Mouse (Mus musculus): ENCODE results near the gene Fam43a. TPM values are rescaled to one million over a fixed set of nuclear protein-coding genes. Genes with fewer than 3 reads are reported as not detected.

Gene Fam43a
- total RNA-seq, 2 experiments from 2014 or later: 11.8 to 14.2 TPM

GRCm38 (mm10) chr16:30616281-30616680, 16.8 kb downstream of the Fam43a start:
- intact Hi-C loops (cut with DNase I): loop anchor here (5.0 kb wide), 1 partner anchor 266 kb away; no protein-coding TSS in a partner anchor
- no peak for DNase-seq (ENCODE audit: low spot score in 2 of 2)

GRCm38 (mm10) chr16:30623645-30624044, 24.1 kb downstream of the Fam43a start:
- DNase-seq (ENCODE audit: low spot score in 2 of 2): no peak
- intact Hi-C loops (cut with DNase I): no loop called here

GRCm38 (mm10) chr16:30624640-30625039, 25.1 kb downstream of the Fam43a start:
- DNase-seq (ENCODE audit: low spot score in 2 of 2): no peak
- intact Hi-C loops (cut with DNase I): no loop called here

GRCm38 (mm10) chr16:30627586-30628337, 28.2 kb downstream of the Fam43a start:
- intact Hi-C loops (cut with DNase I): no loop called here
- no peak for DNase-seq (ENCODE audit: low spot score in 2 of 2)

- intact Hi-C loops (cut with DNase I): no loop called here
- no peak for DNase-seq (ENCODE audit: low spot score in 2 of 2)
These were observed 28.9 kb downstream of the Fam43a start for GRCm38 (mm10) chr16:30628401-30628800.

- no peak for DNase-seq (ENCODE audit: low spot score in 2 of 2)
- intact Hi-C loops (cut with DNase I): no loop called here
These were observed 30.0 kb downstream of the Fam43a start for GRCm38 (mm10) chr16:30629509-30629908.

GRCm38 (mm10) chr16:30633906-30634746, 34.6 kb downstream of the Fam43a start:
- no peak for DNase-seq (ENCODE audit: low spot score in 2 of 2)
- intact Hi-C loops (cut with DNase I): no loop called here

- intact Hi-C loops (cut with DNase I): no loop called here
- DNase-seq (ENCODE audit: low spot score in 2 of 2): no peak
These were observed 39.1 kb downstream of the Fam43a start for GRCm38 (mm10) chr16:30638586-30638985.

GRCm38 (mm10) chr16:30640591-30640990, 41.1 kb downstream of the Fam43a start:
- intact Hi-C loops (cut with DNase I): no loop called here
- DNase-seq (ENCODE audit: low spot score in 2 of 2): no peak

- no peak for DNase-seq (ENCODE audit: low spot score in 2 of 2)
- intact Hi-C loops (cut with DNase I): no loop called here
These were observed 41.9 kb downstream of the Fam43a start for GRCm38 (mm10) chr16:30641408-30641807.

- DNase-seq (ENCODE audit: low spot score in 2 of 2): no peak
- intact Hi-C loops (cut with DNase I): no loop called here
These were observed 42.7 kb downstream of the Fam43a start for GRCm38 (mm10) chr16:30642229-30642628.

- intact Hi-C loops (cut with DNase I): no loop called here
- no peak for DNase-seq (ENCODE audit: low spot score in 2 of 2)
These were observed 45.5 kb downstream of the Fam43a start for GRCm38 (mm10) chr16:30644981-30645380.

GRCm38 (mm10) chr16:30645841-30646558, 46.5 kb downstream of the Fam43a start:
- intact Hi-C loops (cut with DNase I): no loop called here
- DNase-seq (ENCODE audit: low spot score in 2 of 2): no peak

GRCm38 (mm10) chr16:30646856-30647255, 47.3 kb downstream of the Fam43a start:
- intact Hi-C loops (cut with DNase I): no loop called here

GRCm38 (mm10) chr16:30651292-30651691, 51.8 kb downstream of the Fam43a start:
- intact Hi-C loops (cut with DNase I): no loop called here
- DNase-seq (ENCODE audit: low spot score in 2 of 2): no peak

More at GRCm38 (mm10) chr16:30646856-30647255, 47.3 kb downstream of the Fam43a start:
- no peak for DNase-seq (ENCODE audit: low spot score in 2 of 2)

Other genes starting within 250 kb of the Fam43a start
- 10 to 100 TPM; 57.4 to 70.1 TPM for gene Atp13a3, start 193.7 kb upstream of the Fam43a start, total RNA-seq (2021)
- gene Tmem44, start 48.9 kb upstream of the Fam43a start, total RNA-seq (2021): 10 to 100 TPM; 66.5 to 73.7 TPM
- 10 to 100 TPM; 16.6 to 17.9 TPM for gene Lsg1, start 12.1 kb upstream of the Fam43a start, total RNA-seq (2021)

All from left cerebral cortex, postnatal 25 days (tissue).